Mouse (Mus musculus) cerebellum, adult 2 months (tissue): Measurements from ENCODE around the gene Fam222b.

Experiments used
- CTCF ChIP-seq: fragments of 200-500 bp; IDR thresholded peaks from 2 replicates; pipeline ENCODE4 v1.5.1; 2011; ENCODE audit warnings: low read depth, mild to moderate bottlenecking, control low read depth, low read length, moderate library complexity, borderline replicate concordance; ENCODE audit not compliant: insufficient read depth
- POLR2A ChIP-seq: fragments of 200-500 bp; IDR thresholded peaks from 2 replicates; pipeline ENCODE4 v1.6.1; 2011; ENCODE audit warnings: low read length, control low read depth, borderline replicate concordance; ENCODE audit not compliant: insufficient read depth

DNA sequence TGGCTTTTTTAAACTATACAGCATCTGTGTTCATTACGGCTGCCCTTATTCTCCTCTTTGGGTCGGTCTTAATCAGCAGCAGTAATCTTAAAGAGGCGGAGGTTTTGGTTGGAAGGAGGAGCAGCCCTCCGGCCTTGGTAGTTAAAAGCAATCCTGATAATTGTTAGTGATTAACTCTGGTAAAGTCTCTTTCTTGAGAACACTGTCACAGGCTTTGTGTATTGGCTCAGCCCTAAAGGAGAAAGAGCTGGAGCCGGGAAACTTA is 21.6 kb downstream of the Fam222b start:
- TF ChIP-seq POLR2A (no peak), CTCF (no peak)
